Mouse (Mus musculus) limb, embryonic 14.5 days (tissue): ENCODE results near the gene 2610301B20Rik. TPM values are rescaled to one million over a fixed set of nuclear protein-coding genes. Genes with fewer than 3 reads are reported as not detected.

Experiments used
- ATAC-seq: fragments of 200-750 bp; cut with Nextera tagmentation; 2 replicates; pipeline ENCODE4 v1.8.0; 2017; ENCODE audit warnings: low read depth, moderate number of reproducible peaks, moderate TSS enrichment; ENCODE audit not compliant: low FRiP score
- DNase-seq: peaks from one replicate; pipeline ENCODE4 v3.0.0-alpha.2; 2015; ENCODE audit warnings: low spot score
- H3K27ac ChIP-seq: fragments of 300-500 bp; sonication (generic); replicated peaks from 2 replicates; pipeline ENCODE4 v1.5.1; 2014; ENCODE audit warnings: low read depth, mild to moderate bottlenecking, low read length, moderate library complexity, mixed read lengths
- H3K27me3 ChIP-seq: fragments of 300-500 bp; sonication (generic); 2 replicates; pipeline ENCODE4 v1.6.1; 2014; ENCODE audit warnings: low read length, mixed read lengths; ENCODE audit not compliant: control insufficient read depth, insufficient read depth
- H3K36me3 ChIP-seq: fragments of 300-500 bp; sonication (generic); 2 replicates; pipeline ENCODE4 v1.6.1; 2014; ENCODE audit warnings: mild to moderate bottlenecking, low read length, moderate library complexity, mixed read lengths; ENCODE audit not compliant: control insufficient read depth, insufficient read depth
- H3K4me1 ChIP-seq: fragments of 300-500 bp; sonication (generic); 2 replicates; pipeline ENCODE4 v1.6.1; 2014; ENCODE audit warnings: antibody characterized with exemption, low read length, mixed read lengths; ENCODE audit not compliant: control insufficient read depth, insufficient read depth
- H3K4me2 ChIP-seq: fragments of 300-500 bp; sonication (generic); replicated peaks from 2 replicates; pipeline ENCODE4 v1.6.1; 2014; ENCODE audit warnings: low read depth, mild to moderate bottlenecking, low read length, moderate library complexity; ENCODE audit not compliant: severe bottlenecking
- H3K4me3 ChIP-seq: fragments of 300-500 bp; sonication (generic); replicated peaks from 2 replicates; pipeline ENCODE4 v1.5.1; 2014; ENCODE audit warnings: low read length
- H3K9ac ChIP-seq: fragments of 300-500 bp; sonication (generic); 2 replicates; pipeline ENCODE4 v1.6.1; 2014; ENCODE audit warnings: mild to moderate bottlenecking, low read depth, low read length, moderate library complexity; ENCODE audit not compliant: severe bottlenecking
- H3K9me3 ChIP-seq: fragments of 300-500 bp; sonication (generic); 2 replicates; pipeline ENCODE4 v1.6.1; 2016; ENCODE audit warnings: low read length; ENCODE audit not compliant: control insufficient read depth
- POLR2A ChIP-seq: fragments of 200-500 bp; IDR thresholded peaks from 2 replicates; pipeline ENCODE4 v1.8.0; 2012; ENCODE audit warnings: inconsistent platforms, mild to moderate bottlenecking, moderate library complexity, borderline replicate concordance; ENCODE audit not compliant: insufficient read depth, insufficient read length; ENCODE audit errors: extremely low read depth
- WGBS: fragments of 180-500 bp; shearing (Covaris S2); extraction: QIAGEN DNeasy Blood & Tissue Kit; methylation state at CpG from one replicate; pipeline ENCODE4 v1.1.7; 2014; 5-methylcytosine and 5-hydroxymethylcytosine counted together
- polyA plus RNA-seq, 2 experiments: library from polyadenylated mRNA; depleted of rRNA in 1 of 2; stranded (reverse) in 1 of 2; unstranded in 1 of 2; fragments of >200 nt; fragmentation: Nextera tagmentation in 1 of 2; extraction: Ambion mirVana in 1 of 2; gene quantifications; 2 replicates each; pipeline versions ENCODE4 v1.2.1 to v1.2.3; 2012 to 2014

The 2610301B20Rik gene
- polyA plus RNA-seq, 2 experiments, result 25.2 to 30.4 TPM

DNA sequence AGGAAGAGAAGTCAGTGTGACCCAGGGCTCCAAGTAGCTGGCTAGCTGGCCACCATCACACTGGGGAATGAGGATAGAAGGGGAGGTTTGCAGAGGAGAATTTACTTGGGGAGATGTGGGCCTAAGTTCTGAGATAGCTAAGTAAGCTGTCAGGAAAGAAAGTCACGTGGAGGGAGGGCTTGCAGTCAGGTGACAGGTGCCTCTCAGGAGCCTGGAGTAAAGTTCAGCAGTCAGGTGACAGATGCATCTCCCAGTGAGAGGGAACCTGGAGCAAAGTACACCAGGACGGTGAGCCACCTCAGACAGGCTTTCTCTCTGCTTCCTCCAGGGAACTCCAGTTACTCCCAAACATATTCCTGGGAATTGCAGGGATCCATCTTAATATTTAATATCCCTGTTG lies 49.8 kb downstream of the 2610301B20Rik start:
- H3K27ac ChIP-seq, result no peak overlapping the region

DNA sequence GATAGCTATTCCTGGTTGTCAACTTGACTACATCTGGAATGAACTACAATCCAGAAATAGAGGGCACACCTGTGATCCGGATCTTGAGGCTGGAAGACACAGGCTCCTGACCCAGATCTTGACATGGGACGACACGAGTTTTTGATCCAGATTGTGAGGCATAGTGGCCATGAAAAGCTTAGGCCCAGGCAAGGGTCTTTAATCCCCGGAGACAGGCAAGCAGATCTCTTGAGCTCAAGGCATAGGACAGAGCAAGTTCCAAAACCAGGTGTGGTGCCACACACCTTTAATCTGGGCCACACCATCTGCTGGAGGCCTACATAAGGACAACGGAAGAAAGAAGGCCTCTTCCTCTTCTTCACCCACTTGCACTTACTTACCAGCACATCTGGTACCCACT lies 50.2 kb downstream of the 2610301B20Rik start:
- H3K4me1 ChIP-seq, result no peaks in the 10 kb centered on the region
- no peaks in the 10 kb centered on the region for H3K27me3 ChIP-seq
- H3K27ac ChIP-seq, result no peak overlapping the region
- DNase-seq, result no peak
- ATAC-seq, result no peak
- H3K36me3 ChIP-seq, result no peaks in the 10 kb centered on the region
- H3K4me2 ChIP-seq, result no peak overlapping the region
- WGBS, result 87% methylated on average over 5 of the region's 5 CpGs
- no peaks in the 10 kb centered on the region for H3K9me3 ChIP-seq
- H3K4me3 ChIP-seq, result no peak overlapping the region
- no peak for TF ChIP-seq POLR2A
- no peak overlapping the region for H3K9ac ChIP-seq

More for the DNA sequence above, 49.8 kb downstream of the 2610301B20Rik start:
- TF ChIP-seq POLR2A, result no peak
- no peaks in the 10 kb centered on the region for H3K4me1 ChIP-seq
- 80% methylated on average over 2 of the region's 2 CpGs for WGBS
- H3K27me3 ChIP-seq, result no peaks in the 10 kb centered on the region
- no peaks in the 10 kb centered on the region for H3K9me3 ChIP-seq
- H3K4me3 ChIP-seq, result no peak overlapping the region
- no peak overlapping the region for H3K4me2 ChIP-seq
- H3K36me3 ChIP-seq, result no peaks in the 10 kb centered on the region
- DNase-seq, result no peak
- ATAC-seq, result no peak
- no peak overlapping the region for H3K9ac ChIP-seq

DNA sequence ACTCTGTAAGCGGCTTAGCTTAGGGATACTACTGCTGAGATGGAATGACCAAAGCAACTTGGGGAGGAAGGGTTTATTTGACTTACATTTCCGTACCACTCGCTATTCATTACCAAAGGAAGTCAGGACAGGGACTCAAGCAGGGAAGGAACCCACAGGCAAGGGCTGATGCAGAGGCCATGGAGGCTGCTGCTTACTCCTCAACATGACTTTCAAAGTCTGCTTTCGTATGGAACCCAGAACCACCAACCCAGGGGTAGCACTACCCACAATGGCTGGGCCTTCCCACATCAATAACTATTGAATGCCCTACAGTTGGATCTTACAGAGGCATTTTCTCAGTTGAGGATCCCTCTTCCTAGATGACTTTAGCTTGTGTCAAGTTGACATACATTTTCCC lies 52.1 kb downstream of the 2610301B20Rik start:
- DNase-seq (no peak), ATAC-seq (no peak)
- Histone ChIP-seq H3K27ac (no peak overlapping the region), H3K4me3 (no peak overlapping the region), H3K9ac (no peak overlapping the region), H3K4me1 (no peaks in the 10 kb centered on the region), H3K4me2 (no peak overlapping the region), H3K9me3 (no peaks in the 10 kb centered on the region), H3K36me3 (no peaks in the 10 kb centered on the region), H3K27me3 (no peaks in the 10 kb centered on the region)
- no peak for TF ChIP-seq POLR2A
- WGBS, result 81% methylated on average over 4 of the region's 4 CpGs

DNA sequence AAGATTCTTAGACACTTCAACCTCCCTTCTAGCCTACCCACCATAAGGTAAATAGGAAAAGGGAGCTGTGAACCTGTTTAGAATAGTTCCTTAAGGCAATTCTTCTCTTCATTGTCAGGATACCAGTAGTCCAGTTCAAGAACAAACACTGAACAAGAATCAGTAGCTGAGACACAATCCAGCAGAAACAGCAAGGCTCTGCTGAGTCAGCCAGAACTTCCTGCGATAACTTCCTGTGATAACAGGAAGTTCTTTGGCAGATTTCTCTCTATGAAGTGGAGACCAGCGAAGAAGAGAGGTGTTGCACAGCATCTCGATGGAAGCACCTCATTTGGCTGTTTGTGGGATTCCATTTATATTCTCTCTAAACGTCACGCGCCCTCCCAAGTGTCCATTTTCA lies 53.9 kb downstream of the 2610301B20Rik start:
- Histone ChIP-seq H3K4me1 (no peaks in the 10 kb centered on the region), H3K27ac (no peak overlapping the region), H3K9ac (no peak overlapping the region), H3K4me2 (no peak overlapping the region), H3K9me3 (no peaks in the 10 kb centered on the region), H3K4me3 (no peak overlapping the region), H3K27me3 (no peaks in the 10 kb centered on the region), H3K36me3 (no peaks in the 10 kb centered on the region)
- no peak for DNase-seq
- no peak for ATAC-seq
- TF ChIP-seq POLR2A, result no peak
- 91% methylated on average over 6 of the region's 6 CpGs for WGBS

DNA sequence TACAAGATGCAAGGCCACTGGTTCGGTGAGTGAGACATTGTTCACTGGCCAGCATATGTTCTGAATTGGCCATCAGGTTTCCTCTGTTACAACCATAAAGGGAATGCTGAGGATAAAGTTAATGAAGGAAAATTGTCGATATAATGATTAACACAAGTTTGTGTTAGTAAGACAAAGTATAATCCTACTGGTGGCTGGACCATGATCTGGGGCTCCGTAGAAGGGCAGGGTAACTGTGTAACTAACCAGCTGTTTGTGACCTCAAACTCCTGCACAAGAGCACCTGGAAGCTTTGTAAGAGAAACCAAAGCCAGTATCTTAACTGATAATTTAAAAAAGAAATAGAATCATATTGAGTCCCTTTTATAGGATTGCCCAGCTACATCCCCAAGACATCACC lies 55.4 kb downstream of the 2610301B20Rik start:
- Histone ChIP-seq H3K9ac (no peak overlapping the region), H3K27ac (no peak overlapping the region), H3K4me1 (no peaks in the 10 kb centered on the region), H3K9me3 (no peaks in the 10 kb centered on the region), H3K4me3 (no peak overlapping the region), H3K4me2 (no peak overlapping the region), H3K27me3 (no peaks in the 10 kb centered on the region), H3K36me3 (no peaks in the 10 kb centered on the region)
- DNase-seq (no peak), ATAC-seq (no peak)
- 82% methylated on average over 3 of the region's 3 CpGs for WGBS
- no peak for TF ChIP-seq POLR2A

DNA sequence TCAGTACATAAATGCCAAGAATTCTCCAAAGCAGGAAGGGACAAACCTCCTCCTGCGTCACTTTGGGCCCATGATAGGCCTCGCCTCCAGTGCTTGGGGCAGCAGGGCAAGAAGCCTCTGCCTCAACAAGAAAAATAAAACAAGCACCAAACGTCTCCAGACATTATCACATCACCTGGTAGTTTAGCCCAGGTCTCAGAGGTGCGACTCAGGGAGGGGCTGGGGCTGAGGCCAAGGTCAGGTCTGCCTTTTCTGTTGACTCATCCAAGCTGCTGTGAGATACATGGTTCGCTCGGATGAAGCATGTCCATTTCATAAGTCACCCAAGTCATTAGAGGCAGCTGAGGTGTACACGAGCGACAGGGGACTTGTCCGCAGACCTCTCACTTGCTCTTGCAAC lies 56.7 kb downstream of the 2610301B20Rik start:
- TF ChIP-seq POLR2A, result no peak
- Histone ChIP-seq H3K27ac (no peak overlapping the region), H3K36me3 (no peaks in the 10 kb centered on the region), H3K4me3 (no peak overlapping the region), H3K4me1 (no peaks in the 10 kb centered on the region), H3K4me2 (no peak overlapping the region), H3K27me3 (no peaks in the 10 kb centered on the region), H3K9me3 (no peaks in the 10 kb centered on the region), H3K9ac (no peak overlapping the region)
- ATAC-seq (no peak), DNase-seq (no peak)
- WGBS, result 77% methylated on average over 9 of the region's 9 CpGs
